Mouse (Mus musculus): ENCODE measurements around the gene Scgb1b3.

Gene Scgb1b3

GRCm38 (mm10) chr7:31375292-31375691 lies at the start of gene Scgb1b3:
TSS of gene Scgb1b3 (plus strand) at chr7:31375592.
- DNase-seq (ENCODE audit: low spot score), result no peak

GRCm38 (mm10) chr7:31362022-31362560 lies 13.3 kb upstream of the Scgb1b3 start, which contains the start of gene Scgb2b3:
TSS of gene Scgb2b3 (minus strand) at chr7:31362072.
- no peak for DNase-seq (ENCODE audit: low spot score)

Data from embryo, embryonic 10.5 days (tissue).